Mouse (Mus musculus) heart, embryonic 13.5 days (tissue): ENCODE results near the gene Rasgrf1. TPM values are rescaled to one million over a fixed set of nuclear protein-coding genes. Genes with fewer than 3 reads are reported as not detected.

Experiments
- ATAC-seq: fragments of 200-750 bp; cut with Nextera tagmentation; 2 replicates; pipeline ENCODE4 v1.8.0; 2017; ENCODE audit warnings: moderate TSS enrichment; ENCODE audit not compliant: insufficient number of reproducible peaks, low FRiP score, low TSS enrichment; ENCODE audit errors: extremely low read depth
- H3K27ac ChIP-seq: fragments of 300-500 bp; sonication (generic); replicated peaks from 2 replicates; pipeline ENCODE4 v1.5.1; 2015; ENCODE audit warnings: moderate library complexity, mild to moderate bottlenecking, inconsistent platforms
- H3K27me3 ChIP-seq: fragments of 300-500 bp; sonication (generic); replicated peaks from 2 replicates; pipeline ENCODE4 v1.6.1; 2015; ENCODE audit warnings: mild to moderate bottlenecking, inconsistent platforms
- H3K36me3 ChIP-seq: fragments of 300-500 bp; sonication (generic); 2 replicates; pipeline ENCODE4 v1.6.1; 2015; ENCODE audit warnings: mild to moderate bottlenecking, inconsistent platforms
- H3K4me1 ChIP-seq: fragments of 300-500 bp; sonication (generic); 2 replicates; pipeline ENCODE4 v1.6.1; 2015; ENCODE audit warnings: inconsistent platforms
- H3K4me2 ChIP-seq: fragments of 300-500 bp; sonication (generic); 2 replicates; pipeline ENCODE4 v1.6.1; 2015; ENCODE audit warnings: inconsistent platforms, mild to moderate bottlenecking, moderate library complexity
- H3K4me3 ChIP-seq: fragments of 300-500 bp; sonication (generic); 2 replicates; pipeline ENCODE4 v1.5.1; 2015; ENCODE audit warnings: moderate library complexity, mild to moderate bottlenecking, inconsistent platforms
- H3K9ac ChIP-seq: fragments of 300-500 bp; sonication (generic); 2 replicates; pipeline ENCODE4 v1.6.1; 2015; ENCODE audit warnings: inconsistent platforms, mild to moderate bottlenecking, moderate library complexity
- H3K9me3 ChIP-seq: fragments of 300-500 bp; sonication (generic); 2 replicates; pipeline ENCODE4 v1.6.1; 2016; ENCODE audit warnings: inconsistent platforms
- WGBS: fragments of 180-500 bp; shearing (Covaris S2); methylation state at CpG from one replicate; pipeline ENCODE4 v1.1.7; 2015; ENCODE audit warnings: mixed read lengths; 5-methylcytosine and 5-hydroxymethylcytosine counted together
- polyA plus RNA-seq: library from polyadenylated mRNA; unstranded; fragments of >200 nt; fragmentation: Nextera tagmentation; extraction: Ambion mirVana; gene quantifications from 2 replicates; pipeline ENCODE4 v1.2.1, GENCODE M21; 2015

Gene Rasgrf1
- polyA plus RNA-seq, 1 experiment from 2014 or later: 0.16 TPM

GRCm38 (mm10) chr9:89972321-89972720 is 62.6 kb downstream of the Rasgrf1 start:
- peaks cover 6% of the 10 kb centered on the region for H3K4me1 ChIP-seq
- no peak overlapping the region for H3K9ac ChIP-seq
- H3K27me3 ChIP-seq: peaks cover 26% of the 10 kb centered on the region; the same call in 1 of the 2 replicates
- H3K36me3 ChIP-seq: no peaks in the 10 kb centered on the region
- WGBS: 11% methylated on average over 3 of the region's 3 CpGs
- no peak overlapping the region for H3K4me3 ChIP-seq
- H3K27ac ChIP-seq: no peak overlapping the region
- no peak for ATAC-seq
- H3K4me2 ChIP-seq: no peak overlapping the region
- H3K9me3 ChIP-seq: no peaks in the 10 kb centered on the region

- no peak overlapping the region for H3K4me2 ChIP-seq
- no peak overlapping the region for H3K27ac ChIP-seq
- ATAC-seq: no peak
- no peak overlapping the region for H3K4me3 ChIP-seq
- H3K9ac ChIP-seq: no peak overlapping the region
- peaks cover 6% of the 10 kb centered on the region for H3K4me1 ChIP-seq
- 24% methylated on average over 5 of the region's 5 CpGs for WGBS
- no peaks in the 10 kb centered on the region for H3K9me3 ChIP-seq
- no peaks in the 10 kb centered on the region for H3K36me3 ChIP-seq
- H3K27me3 ChIP-seq: peaks cover 26% of the 10 kb centered on the region; the same call in 1 of the 2 replicates
These were observed 64.1 kb downstream of the Rasgrf1 start for GRCm38 (mm10) chr9:89973856-89974255.

- WGBS: 74% methylated on average over 10 of the region's 10 CpGs
- no peaks in the 10 kb centered on the region for H3K36me3 ChIP-seq
- peaks cover 6% of the 10 kb centered on the region for H3K4me1 ChIP-seq
- no peaks in the 10 kb centered on the region for H3K9me3 ChIP-seq
- peaks cover 26% of the 10 kb centered on the region; the same call in 1 of the 2 replicates for H3K27me3 ChIP-seq
- ATAC-seq: no peak
- H3K9ac ChIP-seq: no peak overlapping the region
- no peak overlapping the region for H3K4me2 ChIP-seq
- no peak overlapping the region for H3K27ac ChIP-seq
- H3K4me3 ChIP-seq: no peak overlapping the region
These were observed 64.8 kb downstream of the Rasgrf1 start for GRCm38 (mm10) chr9:89974463-89974931.

- ATAC-seq: no peak
- Histone ChIP-seq H3K27ac (no peak overlapping the region), H3K9me3 (no peaks in the 10 kb centered on the region), H3K27me3 (peaks cover 26% of the 10 kb centered on the region; the same call in 1 of the 2 replicates), H3K4me1 (peaks cover 6% of the 10 kb centered on the region), H3K4me3 (no peak overlapping the region), H3K4me2 (no peak overlapping the region), H3K9ac (no peak overlapping the region), H3K36me3 (no peaks in the 10 kb centered on the region)
- 69% methylated on average over 6 of the region's 6 CpGs for WGBS
These were observed 66.7 kb downstream of the Rasgrf1 start for GRCm38 (mm10) chr9:89976366-89976940.

GRCm38 (mm10) chr9:89979248-89979647 is 69.5 kb downstream of the Rasgrf1 start:
- no peaks in the 10 kb centered on the region for H3K36me3 ChIP-seq
- 33% methylated on average over 3 of the region's 3 CpGs for WGBS
- no peak overlapping the region for H3K4me2 ChIP-seq
- H3K9ac ChIP-seq: no peak overlapping the region
- H3K4me1 ChIP-seq: no peaks in the 10 kb centered on the region; the same call in 1 of the 2 replicates
- ATAC-seq: no peak
- H3K4me3 ChIP-seq: no peak overlapping the region
- no peaks in the 10 kb centered on the region for H3K9me3 ChIP-seq
- peaks cover 10% of the 10 kb centered on the region; the same call in 1 of the 2 replicates for H3K27me3 ChIP-seq
- no peak overlapping the region for H3K27ac ChIP-seq

GRCm38 (mm10) chr9:89982256-89982655 is 72.5 kb downstream of the Rasgrf1 start:
- Histone ChIP-seq H3K27ac (no peak overlapping the region), H3K27me3 (no peaks in the 10 kb centered on the region), H3K4me3 (no peak overlapping the region), H3K9me3 (no peaks in the 10 kb centered on the region), H3K9ac (no peak overlapping the region), H3K4me1 (no peaks in the 10 kb centered on the region), H3K36me3 (no peaks in the 10 kb centered on the region), H3K4me2 (no peak overlapping the region)
- no peak for ATAC-seq
- 73% methylated on average over 1 of the region's 1 CpGs for WGBS

- Histone ChIP-seq H3K4me2 (no peak overlapping the region), H3K4me1 (no peaks in the 10 kb centered on the region), H3K9me3 (no peaks in the 10 kb centered on the region), H3K27me3 (no peaks in the 10 kb centered on the region), H3K4me3 (no peak overlapping the region), H3K36me3 (no peaks in the 10 kb centered on the region), H3K9ac (no peak overlapping the region), H3K27ac (no peak overlapping the region)
- WGBS: 85% methylated on average over 3 of the region's 3 CpGs
- no peak for ATAC-seq
These were observed 78.3 kb downstream of the Rasgrf1 start for GRCm38 (mm10) chr9:89988053-89988452.

- no peaks in the 10 kb centered on the region for H3K36me3 ChIP-seq
- no peak overlapping the region for H3K27ac ChIP-seq
- no peaks in the 10 kb centered on the region for H3K27me3 ChIP-seq
- no peak for ATAC-seq
- H3K9me3 ChIP-seq: no peaks in the 10 kb centered on the region
- H3K4me3 ChIP-seq: no peak overlapping the region
- no peak overlapping the region for H3K4me2 ChIP-seq
- H3K9ac ChIP-seq: no peak overlapping the region
- no peaks in the 10 kb centered on the region for H3K4me1 ChIP-seq
- 71% methylated on average over 10 of the region's 10 CpGs for WGBS
These were observed 79.3 kb downstream of the Rasgrf1 start for GRCm38 (mm10) chr9:89988811-89989528.

- H3K4me2 ChIP-seq: no peak overlapping the region
- WGBS: 70% methylated on average over 3 of the region's 3 CpGs
- peaks cover 7% of the 10 kb centered on the region for H3K4me1 ChIP-seq
- no peaks in the 10 kb centered on the region for H3K9me3 ChIP-seq
- H3K36me3 ChIP-seq: no peaks in the 10 kb centered on the region
- no peak for ATAC-seq
- H3K9ac ChIP-seq: no peak overlapping the region
- no peak overlapping the region for H3K4me3 ChIP-seq
- H3K27ac ChIP-seq: no peak overlapping the region
- no peaks in the 10 kb centered on the region for H3K27me3 ChIP-seq
These were observed 96.7 kb downstream of the Rasgrf1 start for GRCm38 (mm10) chr9:90006432-90006831.

GRCm38 (mm10) chr9:90007094-90007493 is 97.4 kb downstream of the Rasgrf1 start:
- no peaks in the 10 kb centered on the region for H3K9me3 ChIP-seq
- H3K9ac ChIP-seq: no peak overlapping the region
- H3K36me3 ChIP-seq: no peaks in the 10 kb centered on the region
- H3K27ac ChIP-seq: no peak overlapping the region
- H3K27me3 ChIP-seq: no peaks in the 10 kb centered on the region
- ATAC-seq: no peak
- H3K4me2 ChIP-seq: no peak overlapping the region
- peaks cover 6% of the 10 kb centered on the region for H3K4me1 ChIP-seq
- no peak overlapping the region for H3K4me3 ChIP-seq
- WGBS: 13% methylated on average over 2 of the region's 2 CpGs

- H3K4me3 ChIP-seq: no peak overlapping the region
- WGBS: 59% methylated on average over 6 of the region's 6 CpGs
- H3K4me2 ChIP-seq: no peak overlapping the region
- no peaks in the 10 kb centered on the region for H3K27me3 ChIP-seq
- 0 out of 2 replicates have a peak, but pooled peaks cover 4% of the 10 kb centered on the region for H3K4me1 ChIP-seq
- H3K36me3 ChIP-seq: no peaks in the 10 kb centered on the region
- ATAC-seq: no peak
- H3K9ac ChIP-seq: no peak overlapping the region
- H3K9me3 ChIP-seq: no peaks in the 10 kb centered on the region
- no peak overlapping the region for H3K27ac ChIP-seq
These were observed 98.4 kb downstream of the Rasgrf1 start for GRCm38 (mm10) chr9:90008138-90008537.

- WGBS: 42% methylated on average over 2 of the region's 2 CpGs
- Histone ChIP-seq H3K36me3 (no peaks in the 10 kb centered on the region), H3K27me3 (no peaks in the 10 kb centered on the region), H3K4me3 (no peak overlapping the region), H3K4me2 (no peak overlapping the region), H3K9ac (no peak overlapping the region), H3K4me1 (0 out of 2 replicates have a peak, but pooled peaks cover 4% of the 10 kb centered on the region), H3K9me3 (no peaks in the 10 kb centered on the region), H3K27ac (no peak overlapping the region)
- ATAC-seq: no peak
These were observed 102.1 kb downstream of the Rasgrf1 start for GRCm38 (mm10) chr9:90011849-90012248.
